ENCODE assay signal across 17 mouse cellular contexts in the genomic region with DNA sequence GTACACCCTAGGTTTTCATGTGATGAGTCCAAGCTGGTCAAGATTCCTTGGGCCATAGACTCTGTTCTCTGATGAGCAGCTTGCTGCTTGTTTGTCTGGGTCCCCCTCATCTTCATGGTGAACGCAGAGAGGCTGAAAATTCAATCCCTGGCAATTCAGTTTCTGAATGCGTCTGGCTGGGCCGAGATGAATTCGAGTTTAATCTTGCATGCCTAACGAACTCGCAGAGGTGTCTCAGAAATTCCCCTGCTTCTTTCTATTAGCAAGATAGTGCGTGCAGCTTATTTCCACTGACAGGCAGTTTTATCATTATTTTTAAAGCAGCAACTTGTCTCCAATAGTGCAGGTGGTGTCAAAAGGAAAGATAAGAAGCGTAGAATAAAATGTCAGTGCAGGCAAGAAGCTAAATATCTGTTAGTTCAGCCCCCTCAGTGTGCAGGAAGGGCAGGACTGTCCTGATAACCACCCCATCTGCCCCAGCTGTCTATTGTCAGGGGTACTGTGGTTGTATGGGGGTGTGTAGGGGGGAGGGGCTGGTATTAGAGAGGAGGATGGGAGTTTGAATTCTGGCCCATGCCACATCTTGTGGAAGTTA.
DNase-seq lines count a peak whose midpoint lies in the region; ATAC-seq and TF ChIP-seq lines count a peak whose summit lies in the region.
"Had no signal": no experiment of that assay in that cellular context is flagged by ENCODE, and none has a peak within 500 bp of the region (broad histone marks: within the 10 kb centered on the region; RNA-seq: fewer than 3 reads in every experiment).

No protein-coding gene starts in this region.

- 0 out of 2 replicates have a peak, but pooled peaks have one; percentile 41 for ATAC-seq in lung, embryonic 14.5 days (ENCODE audit: insufficient read depth)
- ATAC-seq in liver, embryonic 11.5 days (replicated peaks; ENCODE audit: low FRiP score), result peak; percentile 99
- ATAC-seq in midbrain, postnatal 0 days (ENCODE audit: low FRiP score), result no peak
- ATAC-seq in monocyte, adult 5-6 weeks (replicated peaks; ENCODE audit: insufficient number of reproducible peaks, low FRiP score, low TSS enrichment, poor library complexity, severe bottlenecking), result no peak
- ATAC-seq: forebrain, embryonic 13.5 days; intestine, postnatal 0 days had no signal

- no peaks in the 10 kb centered on the region for H3K9me3 ChIP-seq in lung, embryonic 14.5 days (ENCODE audit: low read depth, low read length)
- no peaks in the 10 kb centered on the region for H3K9me3 ChIP-seq in liver, embryonic 11.5 days (ENCODE audit: control insufficient read depth, low read length)
- no peaks in the 10 kb centered on the region for H3K9me3 ChIP-seq in midbrain, postnatal 0 days (ENCODE audit: low read length)
- H3K9me3 ChIP-seq: embryonic facial prominence, embryonic 12.5 days; forebrain, embryonic 13.5 days; limb, embryonic 13.5 days had no signal

- no peak for TF ChIP-seq CTCF in lung, embryonic 14.5 days (IDR thresholded peaks at IDR 0.05; ENCODE audit: low read depth)
- TF ChIP-seq CTCF in midbrain, postnatal 0 days (IDR thresholded peaks at IDR 0.05), result no peak

- no peak overlapping the region for H3K4me2 ChIP-seq in lung, embryonic 14.5 days
- peak overlapping the region; percentile 47 for H3K4me2 ChIP-seq in liver, embryonic 11.5 days
- no peak overlapping the region for H3K4me2 ChIP-seq in midbrain, postnatal 0 days (ENCODE audit: low read depth, low read length, poor library complexity, severe bottlenecking)
- H3K4me2 ChIP-seq: embryonic facial prominence, embryonic 12.5 days; forebrain, embryonic 13.5 days; limb, embryonic 13.5 days had no signal

- no peak overlapping the region for H3K4me3 ChIP-seq in lung, embryonic 14.5 days (ENCODE audit: low read depth, low read length)
- no peak overlapping the region for H3K4me3 ChIP-seq in liver, embryonic 11.5 days (ENCODE audit: low read depth, low read length)
- no peak overlapping the region for H3K4me3 ChIP-seq in midbrain, postnatal 0 days (ENCODE audit: low read depth, low read length)
- H3K4me3 ChIP-seq: embryonic facial prominence, embryonic 12.5 days; forebrain, embryonic 13.5 days; limb, embryonic 13.5 days; myocyte had no signal

- no peaks in the 10 kb centered on the region for H3K4me1 ChIP-seq in lung, embryonic 14.5 days (ENCODE audit: insufficient read depth)
- peaks cover 4% of the 10 kb centered on the region for H3K4me1 ChIP-seq in liver, embryonic 11.5 days (replicated peaks; ENCODE audit: control insufficient read depth, insufficient read depth, low read length)
- no peaks in the 10 kb centered on the region; the same call in 1 of the 2 replicates for H3K4me1 ChIP-seq in midbrain, postnatal 0 days (ENCODE audit: insufficient read depth, low read length)
- H3K4me1 ChIP-seq: embryonic facial prominence, embryonic 12.5 days; forebrain, embryonic 13.5 days; limb, embryonic 13.5 days had no signal

- no peak overlapping the region for H3K9ac ChIP-seq in lung, embryonic 14.5 days
- 0 out of 2 replicates have a peak overlapping the region, but pooled peaks have one; percentile 0 for H3K9ac ChIP-seq in liver, embryonic 11.5 days (ENCODE audit: low read depth, low read length)
- no peak overlapping the region for H3K9ac ChIP-seq in midbrain, postnatal 0 days (replicated peaks; ENCODE audit: low read length, poor library complexity, severe bottlenecking)
- H3K9ac ChIP-seq: embryonic facial prominence, embryonic 12.5 days; forebrain, embryonic 13.5 days; limb, embryonic 13.5 days had no signal

- no peak overlapping the region for H3K27ac ChIP-seq in lung, embryonic 14.5 days (ENCODE audit: low read depth)
- H3K27ac ChIP-seq in liver, embryonic 11.5 days (ENCODE audit: low read depth, low read length), result peak overlapping the region; percentile 34
- H3K27ac ChIP-seq in midbrain, postnatal 0 days (ENCODE audit: low read depth, low read length), result no peak overlapping the region; the same call in 1 of the 2 replicates
- H3K27ac ChIP-seq: embryonic facial prominence, embryonic 12.5 days; forebrain, embryonic 13.5 days; limb, embryonic 13.5 days had no signal

- DNase-seq in lung, embryonic 14.5 days, result no peak
- DNase-seq in lung, postnatal 4 days, result no peak
- peak; percentile 9 for DNase-seq in c-Kit-positive CD71-negative TER-119-negative erythroid progenitor cells, embryonic 14.5 days (ENCODE audit: low read depth)
- peak; percentile 36 for DNase-seq in liver, embryonic 11.5 days (ENCODE audit: low spot score)
- peak; percentile 35 for DNase-seq in midbrain, postnatal 0 days (ENCODE audit: low spot score)
- no peak for DNase-seq in frontal cortex, postnatal 36 days (ENCODE audit: low spot score in 2 of 2)
- DNase-seq: cerebellum, adult 9-10 months; heart, adult 18-20 months; heart, postnatal 10 days; layer of hippocampus, postnatal 36 days; lung, postnatal 36 days had no signal

- no peaks in the 10 kb centered on the region for H3K36me3 ChIP-seq in lung, embryonic 14.5 days (ENCODE audit: insufficient read depth)
- no peaks in the 10 kb centered on the region for H3K36me3 ChIP-seq in liver, embryonic 11.5 days (ENCODE audit: control insufficient read depth, insufficient read depth, low read length)
- H3K36me3 ChIP-seq in midbrain, postnatal 0 days (ENCODE audit: insufficient read depth, low read length), result no peaks in the 10 kb centered on the region
- H3K36me3 ChIP-seq: embryonic facial prominence, embryonic 12.5 days; limb, embryonic 13.5 days had no signal

- WGBS in lung, embryonic 14.5 days, result 65% methylated on average over 8 of the region's 8 CpGs
- WGBS in liver, embryonic 11.5 days, result 43% methylated on average over 8 of the region's 8 CpGs
- WGBS in midbrain, postnatal 0 days, result 29% methylated on average over 8 of the region's 8 CpGs

- H3K27me3 ChIP-seq in lung, embryonic 14.5 days (ENCODE audit: insufficient read depth, low read length), result no peaks in the 10 kb centered on the region
- H3K27me3 ChIP-seq in liver, embryonic 11.5 days (replicated peaks; ENCODE audit: control insufficient read depth, insufficient read depth, low read length), result no peaks in the 10 kb centered on the region
- no peaks in the 10 kb centered on the region for H3K27me3 ChIP-seq in midbrain, postnatal 0 days (ENCODE audit: insufficient read depth, low read length)
- H3K27me3 ChIP-seq: embryonic facial prominence, embryonic 12.5 days; forebrain, embryonic 13.5 days; limb, embryonic 13.5 days had no signal

Comparison
In these comparisons a context has a peak if more than half of its experiments do, and no peak if none do; other contexts are left out.
1. ATAC-seq: peak in lung, embryonic 14.5 days (single experiment) and liver, embryonic 11.5 days (single experiment); none in midbrain, postnatal 0 days (single experiment) and monocyte, adult 5-6 weeks (single experiment).
2. DNase-seq: peak in c-Kit-positive CD71-negative TER-119-negative erythroid progenitor cells, embryonic 14.5 days (single experiment), liver, embryonic 11.5 days (single experiment) and midbrain, postnatal 0 days (single experiment); none in lung, embryonic 14.5 days (single experiment), lung, postnatal 4 days (0 of 2) and frontal cortex, postnatal 36 days (0 of 2).